Mouse (Mus musculus) lung, postnatal 0 days (tissue): ENCODE data around the gene Ccdc24.

Experiments
- CTCF ChIP-seq: IDR thresholded peaks from 2 replicates; pipeline ENCODE4 v1.5.1; 2016; ENCODE audit warnings: antibody characterized with exemption, mild to moderate bottlenecking
- EP300 ChIP-seq: IDR thresholded peaks from 2 replicates; pipeline ENCODE4 v1.6.1; 2016; ENCODE audit warnings: antibody characterized with exemption, mild to moderate bottlenecking, control low read depth

DNA sequence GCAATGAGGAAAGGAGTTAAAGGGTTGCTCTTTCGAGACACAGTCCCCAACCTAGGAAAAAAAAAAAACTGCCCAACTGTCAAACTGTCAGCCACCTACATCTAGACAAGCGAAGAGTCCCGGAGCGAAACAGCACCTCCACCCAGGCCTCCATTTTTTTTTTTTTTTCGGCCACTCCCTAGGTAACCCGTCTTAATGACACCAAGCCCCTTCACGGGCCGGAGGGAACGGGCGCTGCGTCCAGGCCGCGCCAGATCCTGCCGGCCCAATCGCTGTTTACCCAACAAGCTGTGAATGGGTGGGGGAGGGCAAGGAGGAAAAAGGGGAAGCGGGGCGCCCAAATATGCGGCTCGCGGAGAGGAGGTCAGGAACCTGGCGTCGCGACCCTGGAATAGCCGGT lies 14.3 kb upstream of the Ccdc24 start:
- TF ChIP-seq CTCF, result no peak
- TF ChIP-seq EP300, result no peak
